Mouse (Mus musculus) gastrocnemius, postnatal 25 days (tissue): ENCODE measurements around the gene Rufy4. TPM values are rescaled to one million over a fixed set of nuclear protein-coding genes. Genes with fewer than 3 reads are reported as not detected.
"Not testable (repeated sequence)": the region's sequence is repeated elsewhere in the genome, so short reads cannot be mapped to it uniquely, and the experiment has no call there.

Experiments
- DNase-seq: peaks from one replicate; pipeline ENCODE4 v3.0.0; 2022
- total RNA-seq, 2 experiments: library from RNA; stranded (reverse); gene quantifications; 1 replicate in 1 of 2; 2 replicates in 1 of 2; pipeline ENCODE4 v1.2.3; 2021

The Rufy4 gene
- total RNA-seq, 2 experiments from 2014 or later, result 0.16 TPM; not detected in 1

GRCm38 (mm10) chr1:74150101-74150500 lies 24.8 kb downstream of the Rufy4 start:
- DNase-seq, result no peak

- no peak for DNase-seq
Measured at GRCm38 (mm10) chr1:74151091-74151490, 25.8 kb downstream of the Rufy4 start.

GRCm38 (mm10) chr1:74153461-74154184 lies 28.3 kb downstream of the Rufy4 start, which contains the start of gene Cxcr2:
Gene Cxcr2 (plus strand): TSS chr1:74153989.
- DNase-seq, result no peak

GRCm38 (mm10) chr1:74155435-74156012 lies 30.2 kb downstream of the Rufy4 start:
- DNase-seq, result no peak

DNA sequence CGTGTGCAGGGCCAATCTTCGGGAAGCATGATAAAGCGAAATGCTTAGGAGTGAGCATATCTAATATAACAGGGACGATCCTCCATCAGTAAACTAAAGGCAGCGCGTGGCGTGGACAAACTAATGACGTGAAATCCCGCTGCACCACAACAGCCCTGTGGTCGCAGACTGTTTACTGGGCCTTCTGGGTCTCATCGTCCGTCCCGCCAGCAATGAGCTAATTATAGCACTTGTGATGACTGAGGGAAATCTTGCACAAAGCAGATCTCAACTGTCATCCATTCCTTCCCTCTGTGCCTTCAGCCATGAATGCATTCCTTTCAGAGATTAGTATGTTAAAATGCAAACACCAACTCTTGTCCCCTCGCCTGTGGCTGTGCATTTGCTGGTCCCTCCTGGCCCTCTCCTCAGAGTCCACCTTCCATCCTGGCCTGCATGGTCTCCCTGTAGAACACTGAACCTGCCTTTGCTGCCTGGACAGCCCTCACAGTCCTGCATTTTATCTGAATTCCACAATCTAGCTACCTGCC lies 31.1 kb downstream of the Rufy4 start:
- DNase-seq, result no peak

DNA sequence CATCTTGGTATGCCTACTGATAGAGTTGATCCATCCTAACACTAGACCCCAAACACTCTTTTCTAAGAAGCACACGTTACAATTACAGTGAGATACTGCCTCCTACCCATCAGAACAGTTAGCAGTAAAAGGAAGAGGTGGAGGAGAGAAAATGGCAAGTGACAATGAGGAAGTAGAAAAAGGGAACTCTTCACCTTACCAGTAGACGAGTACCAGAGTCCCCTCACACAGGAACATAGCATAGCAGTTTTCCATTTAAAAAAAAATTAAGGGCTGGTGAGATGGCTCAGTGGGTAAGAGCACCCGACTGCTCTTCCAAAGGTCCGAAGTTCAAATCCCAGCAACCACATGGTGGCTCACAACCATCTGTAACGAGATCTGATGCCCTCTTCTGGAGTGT lies 34.3 kb downstream of the Rufy4 start:
- not testable (repeated sequence) for DNase-seq

DNA sequence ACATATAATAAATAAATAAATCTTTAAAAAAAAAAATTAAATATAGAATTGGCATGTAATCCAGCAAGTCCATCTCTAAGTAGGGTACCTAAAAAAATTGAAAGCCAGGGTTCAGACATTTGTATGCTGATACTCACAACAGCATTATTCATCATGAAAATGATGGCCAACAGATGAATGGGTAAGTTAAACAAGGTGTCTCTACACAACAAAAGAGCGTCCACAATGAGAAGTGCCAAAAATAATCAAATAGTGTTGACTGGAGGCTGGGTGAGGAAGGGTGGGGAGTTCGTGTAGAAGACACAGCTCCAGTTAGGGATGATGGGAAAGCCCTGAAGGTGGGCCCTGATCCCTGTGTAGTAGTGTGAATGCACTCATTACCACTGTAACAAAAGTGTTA lies 34.7 kb downstream of the Rufy4 start:
- DNase-seq, result no peak

DNA sequence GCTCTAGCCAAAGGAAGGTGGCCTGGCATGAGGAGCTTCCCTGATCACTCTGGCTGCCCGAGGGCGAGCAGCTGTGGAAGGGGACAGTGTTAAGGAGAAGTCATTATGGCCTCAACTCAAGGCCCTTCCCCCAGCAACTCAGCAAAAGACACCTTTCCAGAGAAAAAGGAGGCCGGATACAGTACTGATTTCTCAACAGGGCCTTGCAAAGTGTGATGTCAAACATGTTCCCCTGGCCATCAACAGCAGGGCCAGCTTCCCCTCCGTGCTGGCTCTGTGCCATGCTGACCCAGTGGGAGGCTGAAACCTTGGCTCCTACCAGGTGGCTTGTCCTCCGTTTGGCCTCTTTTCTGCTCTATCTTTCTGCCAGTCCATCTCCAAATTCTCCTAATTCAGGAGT lies 41.8 kb downstream of the Rufy4 start:
- no peak for DNase-seq

GRCm38 (mm10) chr1:74169721-74170120 lies 44.4 kb downstream of the Rufy4 start:
- no peak for DNase-seq

DNA sequence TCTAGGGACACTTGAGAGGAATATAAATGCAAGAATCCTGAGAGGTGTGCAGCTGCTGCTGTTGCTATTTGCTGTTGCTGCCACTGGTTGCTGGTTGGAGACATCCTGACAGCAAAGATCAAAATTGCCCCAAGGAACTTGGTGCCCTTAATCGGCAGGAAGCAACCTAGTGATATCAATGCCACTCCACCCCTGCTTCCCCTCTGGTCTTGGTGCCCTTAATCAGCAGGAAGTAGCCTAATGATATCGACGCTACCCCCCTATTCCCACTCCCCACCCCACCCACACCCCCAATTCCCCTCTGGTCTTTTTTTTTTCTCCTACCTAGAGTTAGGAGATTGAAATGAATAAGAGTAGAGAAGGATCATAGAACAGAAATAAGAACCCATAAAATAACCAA lies 47.4 kb downstream of the Rufy4 start:
- DNase-seq, result no peak

DNA sequence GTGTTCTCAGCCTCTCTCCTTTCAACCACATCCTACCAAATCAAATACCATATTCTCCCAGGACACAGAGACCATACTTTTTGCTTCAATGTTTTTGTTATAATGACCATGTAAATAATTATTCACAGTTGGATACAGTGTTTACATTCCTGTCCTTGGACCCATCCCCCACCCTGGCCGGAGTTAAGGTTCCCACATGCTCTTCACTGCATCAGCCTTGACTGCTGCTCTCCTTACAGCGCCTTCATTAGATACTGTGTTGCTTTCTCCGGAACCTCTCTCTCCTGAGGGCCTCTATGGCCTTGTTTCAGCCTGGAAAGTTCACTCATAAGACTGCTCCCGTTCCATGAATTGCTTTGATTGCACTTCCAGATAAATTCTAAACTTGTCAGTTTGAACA lies 50.4 kb downstream of the Rufy4 start:
- DNase-seq, result no peak

DNA sequence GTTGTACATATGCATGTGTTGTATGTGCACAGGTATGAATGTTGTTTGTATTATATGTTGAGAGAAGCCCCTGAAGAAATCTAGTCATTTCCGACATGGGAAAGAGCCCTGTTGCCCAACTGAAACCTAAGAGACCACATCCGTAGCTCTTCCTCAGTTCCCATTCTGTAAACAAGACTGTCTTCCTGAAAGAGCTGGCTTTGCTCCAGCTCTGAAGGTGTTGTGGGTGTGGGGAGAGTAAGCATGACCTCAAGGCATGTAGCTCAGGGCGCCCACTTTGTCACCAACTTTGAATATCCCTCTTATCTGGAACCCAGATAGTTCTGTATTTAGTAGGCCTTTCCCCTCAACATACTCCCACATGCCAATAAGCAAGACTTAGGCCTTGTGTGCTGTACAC lies 53.3 kb downstream of the Rufy4 start:
- DNase-seq, result no peak

DNA sequence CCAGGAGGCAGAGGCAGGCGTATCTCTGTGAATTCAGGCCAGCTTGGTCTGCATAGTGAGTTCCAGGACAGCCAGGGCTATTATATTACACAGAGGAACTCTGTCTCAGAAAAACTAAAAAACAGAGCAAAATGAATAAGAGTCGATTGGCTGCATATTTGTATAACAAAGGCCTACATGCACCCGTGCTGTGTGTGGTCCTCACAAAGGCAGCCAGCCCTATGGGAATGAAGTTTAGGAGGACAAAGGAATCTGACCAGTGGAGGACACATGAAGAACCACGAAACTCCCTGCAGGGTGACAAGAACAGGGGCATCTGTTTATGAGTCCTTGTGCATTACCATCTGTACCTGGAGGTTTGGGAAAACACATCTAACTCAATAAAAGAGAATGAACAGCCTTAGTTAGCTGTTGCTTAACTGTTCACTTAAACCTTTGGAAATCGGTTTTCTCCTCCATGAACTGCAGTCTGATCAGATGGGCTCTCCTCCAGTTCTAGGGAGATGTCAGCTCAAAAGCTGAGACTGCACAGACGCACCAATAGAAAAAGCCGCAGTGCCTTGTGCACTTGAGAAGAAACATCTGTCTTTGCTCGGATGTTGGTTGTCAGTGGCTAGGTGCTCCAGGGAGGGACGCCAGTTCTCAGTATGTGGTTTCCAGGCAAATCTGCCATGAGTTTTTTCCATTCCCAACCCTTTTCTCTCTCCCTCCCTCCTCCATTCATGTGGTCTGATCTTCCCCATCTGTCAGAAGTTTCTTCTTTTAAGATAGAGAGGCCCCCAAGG lies 54.5 kb downstream of the Rufy4 start:
- no peak for DNase-seq

DNA sequence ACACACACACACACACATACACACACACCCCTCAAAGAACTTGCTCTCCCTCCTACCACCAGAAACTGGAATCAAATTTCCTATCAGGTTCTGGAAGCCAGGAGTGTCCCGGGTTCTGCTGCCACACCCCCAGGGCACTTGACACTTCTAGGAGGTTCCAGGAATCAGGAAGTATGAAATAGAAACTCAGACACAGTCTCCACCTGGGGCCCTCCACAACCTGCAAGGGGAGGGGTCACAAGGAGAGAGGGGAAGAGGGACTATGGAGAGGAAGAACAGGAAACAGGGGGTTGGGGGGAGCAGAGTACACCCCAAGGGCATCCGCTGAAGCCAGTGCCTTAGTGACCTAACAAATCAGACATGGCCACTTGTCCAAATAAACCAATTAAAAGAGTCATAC lies 56.1 kb downstream of the Rufy4 start:
- no peak for DNase-seq

DNA sequence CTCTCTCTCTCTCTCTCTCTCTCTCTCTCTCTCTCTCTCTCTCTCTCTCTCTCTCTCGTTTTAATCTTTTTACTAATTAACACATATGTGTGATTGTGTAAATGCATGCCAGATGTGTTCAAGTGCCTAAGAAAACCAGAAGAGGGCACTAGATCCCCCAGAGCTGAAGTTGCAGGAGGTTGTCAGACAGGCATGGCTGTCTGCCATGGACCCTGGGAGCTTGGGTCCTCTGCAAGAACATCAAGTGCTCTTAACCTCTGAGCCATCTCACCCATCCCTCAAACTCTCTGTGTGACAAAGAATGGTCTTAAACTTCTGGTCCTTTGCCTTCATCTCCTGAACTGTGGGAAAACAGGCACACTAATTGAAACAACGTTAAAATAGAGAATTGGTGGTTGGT lies 57.7 kb downstream of the Rufy4 start:
- no peak for DNase-seq

DNA sequence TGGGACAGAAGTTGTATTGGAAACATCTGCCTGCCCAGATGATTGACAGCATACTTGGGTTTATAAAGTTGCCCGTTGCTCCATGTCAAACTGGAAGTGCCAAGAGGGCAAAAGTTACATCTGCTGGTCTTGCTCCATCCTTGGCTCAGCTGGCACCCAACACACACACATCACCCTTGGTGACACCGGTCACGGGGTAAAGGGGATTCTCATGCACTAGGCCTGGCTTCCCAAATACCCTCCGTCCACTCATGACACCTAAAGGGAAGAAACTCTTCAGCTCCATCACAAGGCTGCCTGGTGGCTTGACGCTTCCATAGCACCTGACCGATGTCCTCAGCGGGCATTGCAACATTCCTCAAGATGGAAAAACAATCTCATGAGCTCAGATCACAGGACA lies 65.1 kb downstream of the Rufy4 start:
- DNase-seq, result no peak

DNA sequence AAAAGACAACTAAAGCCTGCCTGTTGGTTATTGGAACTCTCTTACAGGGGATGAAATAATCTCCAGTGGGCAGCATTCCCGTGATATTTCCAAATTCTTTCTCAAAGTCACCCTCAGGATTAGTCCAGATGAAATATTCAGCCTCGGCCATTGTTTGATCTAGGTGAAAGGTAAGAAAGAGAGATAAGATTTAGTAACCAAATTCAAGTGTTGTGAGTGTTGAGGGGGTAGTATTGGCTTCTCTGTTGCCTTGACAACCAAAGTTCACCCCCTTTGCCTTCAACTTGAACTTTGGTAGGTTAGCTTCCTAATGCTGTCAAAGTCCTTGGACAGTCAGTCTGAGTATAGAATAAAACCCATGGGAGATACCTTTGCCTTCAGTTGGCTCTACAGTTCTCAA lies 67.4 kb downstream of the Rufy4 start:
- no peak for DNase-seq

- no peak for DNase-seq
Measured at GRCm38 (mm10) chr1:74194445-74194844, 69.1 kb downstream of the Rufy4 start, which contains the start of gene Cxcr1. Gene Cxcr1 (minus strand): TSS chr1:74194631.

GRCm38 (mm10) chr1:74195961-74196360 lies 70.6 kb downstream of the Rufy4 start:
- DNase-seq, result no peak

DNA sequence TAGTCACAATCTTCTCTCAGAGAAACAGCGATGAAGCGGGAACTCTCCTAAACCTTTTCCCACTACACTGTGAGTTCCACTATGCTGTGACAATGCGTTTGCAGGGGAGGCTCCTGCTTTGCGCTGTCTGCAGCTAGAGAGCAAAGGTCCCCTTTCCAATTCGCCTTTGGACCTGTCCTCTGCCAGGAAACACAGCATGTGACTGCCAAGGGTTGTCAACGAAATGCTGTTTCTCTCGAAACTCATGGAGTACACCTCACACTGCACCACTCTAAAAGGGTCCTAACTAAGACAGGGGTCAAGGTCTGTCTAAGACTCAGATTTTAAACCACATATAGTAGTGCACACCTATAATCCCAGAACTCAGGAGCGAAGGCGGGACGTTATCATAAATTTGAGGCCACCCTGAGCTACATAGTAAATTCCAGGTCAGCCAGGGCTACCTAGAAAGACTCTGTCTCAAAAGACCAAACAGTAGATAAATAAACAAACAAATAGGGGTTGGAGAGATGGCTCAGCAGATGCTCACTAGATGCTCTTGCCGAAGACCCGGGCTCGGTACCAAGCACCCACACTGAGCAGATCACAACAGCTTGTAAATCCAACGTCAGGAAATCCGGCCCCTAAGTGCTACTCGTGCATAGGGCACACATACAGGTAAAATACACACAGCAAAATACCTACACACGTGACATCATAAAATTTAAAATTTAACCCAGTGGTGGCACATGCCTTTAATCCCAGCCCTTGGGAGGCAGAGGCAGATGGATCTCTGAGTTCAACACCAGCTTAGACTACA lies 71.5 kb downstream of the Rufy4 start:
- no peak for DNase-seq
